Mouse (Mus musculus) heart, postnatal 10 days (tissue): ENCODE results near the gene Zfp874a. TPM values are rescaled to one million over a fixed set of nuclear protein-coding genes. Genes with fewer than 3 reads are reported as not detected.
"Not testable (repeated sequence)": the region's sequence is repeated elsewhere in the genome, so short reads cannot be mapped to it uniquely, and the experiment has no call there.

Experiments
- DNase-seq, 2 experiments: peaks; one replicate each; pipeline ENCODE4 v3.0.0; 2021
- intact Hi-C: fragments of 180-260 bp; cut with DNase I; formaldehyde crosslinking; loops from one replicate; pipeline ENCODE4 v1.15.1; 2025
- total RNA-seq, 2 experiments: library from RNA; stranded (reverse); gene quantifications; 2 replicates each; pipeline ENCODE4 v1.2.3; 2021

Zfp874a gene
- total RNA-seq: 1 to 10 TPM; 4.5 to 5.6 TPM

GRCm38 (mm10) chr13:67451172-67452020 lies at the start of gene Zfp874a:
Zfp874a (minus strand) TSS chr13:67451624.
- intact Hi-C loops: loop anchor here (2.0 kb wide), 2 partner anchors 33 to 75 kb away; partner anchors contain the start of genes Gm26965, Zfp87 and Zfp874b
- DNase-seq: peak; percentile 94 to 95

GRCm38 (mm10) chr13:67500908-67501307 lies 49.5 kb upstream of the Zfp874a start:
- intact Hi-C loops: loop anchor here (2.0 kb wide), 1 partner anchor 26 kb away; the partner anchor contains the start of genes Gm26965 and Zfp87

GRCm38 (mm10) chr13:67500084-67500719 lies 48.8 kb upstream of the Zfp874a start, which contains the start of gene Zfp58:
Zfp58 (minus strand) TSS chr13:67500555.
- DNase-seq: peak; percentile 91 to 92
- intact Hi-C loops: loop anchor here (2.0 kb wide), 1 partner anchor 27 kb away; the partner anchor contains the start of genes Gm26965 and Zfp87

More at GRCm38 (mm10) chr13:67500908-67501307, 49.5 kb upstream of the Zfp874a start:
- no peak for DNase-seq

GRCm38 (mm10) chr13:67495631-67496030 lies 44.2 kb upstream of the Zfp874a start:
- DNase-seq: no peak
- intact Hi-C loops: no loop called here

- DNase-seq: no peak
- intact Hi-C loops: loop anchor here (2.0 to 5.0 kb wide), 3 partner anchors 34 to 82 kb away; partner anchors contain the start of genes Gm26965, Zfp87 and Zfp874a
These were observed 33.0 kb upstream of the Zfp874a start for GRCm38 (mm10) chr13:67484424-67484811.

GRCm38 (mm10) chr13:67483625-67484423 lies 32.4 kb upstream of the Zfp874a start, which contains the start of gene Zfp874b:
Zfp874b (minus strand) TSS chr13:67484258.
- intact Hi-C loops: loop anchor here (2.0 to 5.0 kb wide), 3 partner anchors 33 to 82 kb away; partner anchors contain the start of genes Gm26965, Zfp87 and Zfp874a
- peak; percentile 93 to 94 for DNase-seq

- intact Hi-C loops: loop anchor here (5.0 kb wide), 2 partner anchors 46 to 79 kb away; partner anchors contain the start of genes Gm26965 and Zfp87
- no peak for DNase-seq
These were observed 30.1 kb upstream of the Zfp874a start for GRCm38 (mm10) chr13:67481528-67481927.

- intact Hi-C loops: no loop called here
- no peak for DNase-seq
These were observed 17.9 kb upstream of the Zfp874a start for GRCm38 (mm10) chr13:67469274-67469673.

GRCm38 (mm10) chr13:67463506-67464185 lies 12.2 kb upstream of the Zfp874a start:
- not testable (repeated sequence) for DNase-seq

GRCm38 (mm10) chr13:67452021-67452309 lies 541 bp upstream of the Zfp874a start:
- DNase-seq: no peak
- intact Hi-C loops: no loop called here

More at GRCm38 (mm10) chr13:67463506-67464185, 12.2 kb upstream of the Zfp874a start:
- intact Hi-C loops: loop anchor here (2.0 kb wide), 1 partner anchor 25 kb away; no protein-coding TSS in a partner anchor

GRCm38 (mm10) chr13:67437095-67437494 lies 14.3 kb downstream of the Zfp874a start:
- DNase-seq, intact Hi-C loops: not testable (repeated sequence)

GRCm38 (mm10) chr13:67428116-67428515 lies 23.3 kb downstream of the Zfp874a start:
- intact Hi-C loops: no loop called here
- no peak for DNase-seq

GRCm38 (mm10) chr13:67425699-67426098 lies 25.7 kb downstream of the Zfp874a start:
- intact Hi-C loops, DNase-seq: not testable (repeated sequence)

- not testable (repeated sequence) for DNase-seq
These were observed 28.9 kb downstream of the Zfp874a start for GRCm38 (mm10) chr13:67422532-67422931.

GRCm38 (mm10) chr13:67421207-67421857 lies 30.1 kb downstream of the Zfp874a start, which contains the start of gene Zfp459:
Zfp459 (minus strand) TSS chr13:67421418.
- intact Hi-C loops: no loop called here
- peak; percentile 20 to 33 for DNase-seq

More at GRCm38 (mm10) chr13:67422532-67422931, 28.9 kb downstream of the Zfp874a start:
- intact Hi-C loops: not testable (repeated sequence)

- intact Hi-C loops: no loop called here
- DNase-seq: peak in 1 of 2 experiments; percentile 1
These were observed 30.7 kb downstream of the Zfp874a start for GRCm38 (mm10) chr13:67420558-67421206.

- DNase-seq: no peak
These were observed 34.6 kb downstream of the Zfp874a start for GRCm38 (mm10) chr13:67416811-67417210.

GRCm38 (mm10) chr13:67415759-67416158 lies 35.7 kb downstream of the Zfp874a start:
- intact Hi-C loops: no loop called here
- no peak for DNase-seq

More at GRCm38 (mm10) chr13:67416811-67417210, 34.6 kb downstream of the Zfp874a start:
- intact Hi-C loops: no loop called here
